In genomic region chr6:97353933-97354332, GRCm38 (mm10) we compare ENCODE assay signal across 8 mouse cellular contexts.
A peak's percentile ranks its signal among the peaks of the same experiment; 100 is the strongest.
DNase-seq lines count a peak whose midpoint lies in the region; ATAC-seq lines count a peak whose summit lies in the region.

No protein-coding gene starts in this region.

- H3K27ac ChIP-seq in intestine, embryonic 14.5 days (ENCODE audit: low read depth), result no peak overlapping the region
- H3K27ac ChIP-seq in midbrain, embryonic 13.5 days, result no peak overlapping the region

- peaks cover 29% of the 10 kb centered on the region for H3K4me1 ChIP-seq in intestine, embryonic 14.5 days (replicated peaks; ENCODE audit: control insufficient read depth, insufficient read depth, low read length)
- peaks cover 48% of the 10 kb centered on the region for H3K4me1 ChIP-seq in midbrain, embryonic 13.5 days (replicated peaks)

- 7% methylated on average over 5 of the region's 5 CpGs for WGBS in intestine, embryonic 14.5 days
- 7% methylated on average over 5 of the region's 5 CpGs for WGBS in midbrain, embryonic 13.5 days

- peak; percentile 19 to 47 for DNase-seq in cerebellum, postnatal 10 days
- no peak for DNase-seq in cerebellum, adult 9-10 months
- peak; percentile 13 for DNase-seq in R1 (ENCODE audit: low read depth, low spot score)
- DNase-seq in intestine, embryonic 14.5 days (ENCODE audit: low spot score), result peak; percentile 69
- DNase-seq in thymus, postnatal 4 days, result peak; percentile 59
- no peak for DNase-seq in gastrocnemius, postnatal 25 days
- no peak for DNase-seq in layer of hippocampus, adult 18-20 months (ENCODE audit: low spot score in 2 of 2)

- peak overlapping the region; percentile 43 for H3K4me2 ChIP-seq in intestine, embryonic 14.5 days (ENCODE audit: low read length)
- H3K4me2 ChIP-seq in midbrain, embryonic 13.5 days (replicated peaks), result peak overlapping the region; percentile 41

- no peaks in the 10 kb centered on the region for H3K9me3 ChIP-seq in intestine, embryonic 14.5 days (ENCODE audit: control insufficient read depth, low read length)
- no peaks in the 10 kb centered on the region for H3K9me3 ChIP-seq in midbrain, embryonic 13.5 days

- ATAC-seq in intestine, embryonic 14.5 days (replicated peaks; ENCODE audit: low FRiP score, low TSS enrichment, low read depth), result 0 out of 2 replicates have a peak, but pooled peaks have one; percentile 34
- ATAC-seq in midbrain, embryonic 13.5 days, result peak; percentile 70; the same call in 1 of the 2 replicates

- H3K27me3 ChIP-seq in intestine, embryonic 14.5 days (replicated peaks; ENCODE audit: control insufficient read depth, insufficient read depth, low read length), result no peaks in the 10 kb centered on the region
- peaks cover 7% of the 10 kb centered on the region; the same call in 1 of the 2 replicates for H3K27me3 ChIP-seq in midbrain, embryonic 13.5 days

- peak overlapping the region; percentile 29; the same call in 1 of the 2 replicates for H3K9ac ChIP-seq in intestine, embryonic 14.5 days (ENCODE audit: low read length)
- H3K9ac ChIP-seq in midbrain, embryonic 13.5 days (replicated peaks), result no peak overlapping the region

- H3K36me3 ChIP-seq in intestine, embryonic 14.5 days (ENCODE audit: control insufficient read depth, insufficient read depth, low read length), result no peaks in the 10 kb centered on the region
- no peaks in the 10 kb centered on the region for H3K36me3 ChIP-seq in midbrain, embryonic 13.5 days

- peak overlapping the region; percentile 33 for H3K4me3 ChIP-seq in intestine, embryonic 14.5 days (ENCODE audit: low read depth, low read length)
- H3K4me3 ChIP-seq in midbrain, embryonic 13.5 days (replicated peaks), result peak overlapping the region; percentile 14; the same call in 1 of the 2 replicates

Comparison
In these comparisons a context has a peak if more than half of its experiments do, and no peak if none do; other contexts are left out.
1. DNase-seq: peak in cerebellum, postnatal 10 days (2 of 2), R1 (single experiment), intestine, embryonic 14.5 days (single experiment) and thymus, postnatal 4 days (single experiment); none in cerebellum, adult 9-10 months (single experiment), gastrocnemius, postnatal 25 days (single experiment) and layer of hippocampus, adult 18-20 months (0 of 2).